Mouse (Mus musculus): ENCODE data around the gene Aip. TPM values are rescaled to one million over a fixed set of nuclear protein-coding genes. Genes with fewer than 3 reads are reported as not detected.

The Aip gene
- polyA plus RNA-seq, 1 experiment from 2014 or later = 87.5 TPM

DNA sequence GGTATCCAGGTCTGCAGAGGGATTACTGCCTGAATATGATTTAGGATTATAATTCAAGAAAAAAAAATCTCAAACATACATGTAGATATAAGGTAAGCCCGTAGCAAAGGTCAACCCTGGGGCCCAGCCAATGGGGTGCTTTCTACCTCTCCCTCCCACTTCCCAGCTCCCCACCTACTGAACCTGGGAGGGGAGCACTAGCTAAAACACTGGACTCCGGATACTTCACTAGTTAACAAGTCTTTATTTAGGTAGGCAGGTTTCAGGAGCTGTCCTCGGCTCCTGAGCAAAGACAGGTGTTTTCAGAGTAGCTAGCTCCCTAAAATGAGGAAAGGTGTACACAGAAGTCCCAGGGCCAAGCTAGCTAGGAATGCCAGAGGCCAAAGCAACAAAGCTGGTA is 38.4 kb upstream of the Aip start:
- Histone ChIP-seq H3K27me3 (ENCODE audit: control insufficient read depth, insufficient read depth, low read length) (no peaks in the 10 kb centered on the region), H3K9me3 (replicated peaks; ENCODE audit: control insufficient read depth, low read length) (no peaks in the 10 kb centered on the region), H3K4me3 (ENCODE audit: low read length) (no peak overlapping the region), H3K27ac (ENCODE audit: low read length) (no peak overlapping the region), H3K4me1 (ENCODE audit: control insufficient read depth, insufficient read depth, low read length) (peaks cover 24% of the 10 kb centered on the region), H3K4me2 (ENCODE audit: low read depth, low read length) (no peak overlapping the region), H3K36me3 (ENCODE audit: control insufficient read depth, insufficient read depth) (peaks cover 16% of the 10 kb centered on the region), H3K9ac (ENCODE audit: low read length) (no peak overlapping the region)
- 76% methylated on average over 3 of the region's 3 CpGs for WGBS
- ATAC-seq (replicated peaks; ENCODE audit: extremely low read depth, insufficient read depth, low FRiP score) = no peak

DNA sequence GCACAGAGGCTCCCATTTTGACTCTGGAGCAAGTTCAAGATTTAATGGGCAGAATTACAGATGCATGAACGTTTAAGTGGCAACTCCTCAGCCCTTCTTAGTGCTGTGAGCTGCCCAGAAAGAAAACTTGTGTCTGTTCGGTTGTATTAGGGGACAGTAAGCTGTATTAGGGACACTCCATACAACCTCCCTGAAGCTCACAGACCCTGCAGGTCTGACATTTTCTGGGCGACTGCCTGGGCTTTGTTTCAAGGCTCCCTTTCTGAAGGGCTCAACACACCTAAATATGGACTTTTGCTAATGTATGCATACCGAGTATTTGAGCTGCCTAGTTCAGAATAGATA is 37.9 kb upstream of the Aip start:
- 29% methylated on average over 4 of the region's 4 CpGs for WGBS
- peak overlapping the region; percentile 75 for H3K4me3 ChIP-seq (ENCODE audit: low read length)
- no peaks in the 10 kb centered on the region for H3K9me3 ChIP-seq (replicated peaks; ENCODE audit: control insufficient read depth, low read length)
- peak overlapping the region; percentile 84 for H3K9ac ChIP-seq (ENCODE audit: low read length)
- H3K4me1 ChIP-seq (ENCODE audit: control insufficient read depth, insufficient read depth, low read length) = peaks cover 24% of the 10 kb centered on the region
- ATAC-seq (replicated peaks; ENCODE audit: extremely low read depth, insufficient read depth, low FRiP score) = no peak
- peaks cover 18% of the 10 kb centered on the region for H3K36me3 ChIP-seq (ENCODE audit: control insufficient read depth, insufficient read depth)
- H3K27ac ChIP-seq (ENCODE audit: low read length) = peak overlapping the region; percentile 44
- H3K27me3 ChIP-seq (ENCODE audit: control insufficient read depth, insufficient read depth, low read length) = no peaks in the 10 kb centered on the region
- H3K4me2 ChIP-seq (ENCODE audit: low read depth, low read length) = peak overlapping the region; percentile 98

DNA sequence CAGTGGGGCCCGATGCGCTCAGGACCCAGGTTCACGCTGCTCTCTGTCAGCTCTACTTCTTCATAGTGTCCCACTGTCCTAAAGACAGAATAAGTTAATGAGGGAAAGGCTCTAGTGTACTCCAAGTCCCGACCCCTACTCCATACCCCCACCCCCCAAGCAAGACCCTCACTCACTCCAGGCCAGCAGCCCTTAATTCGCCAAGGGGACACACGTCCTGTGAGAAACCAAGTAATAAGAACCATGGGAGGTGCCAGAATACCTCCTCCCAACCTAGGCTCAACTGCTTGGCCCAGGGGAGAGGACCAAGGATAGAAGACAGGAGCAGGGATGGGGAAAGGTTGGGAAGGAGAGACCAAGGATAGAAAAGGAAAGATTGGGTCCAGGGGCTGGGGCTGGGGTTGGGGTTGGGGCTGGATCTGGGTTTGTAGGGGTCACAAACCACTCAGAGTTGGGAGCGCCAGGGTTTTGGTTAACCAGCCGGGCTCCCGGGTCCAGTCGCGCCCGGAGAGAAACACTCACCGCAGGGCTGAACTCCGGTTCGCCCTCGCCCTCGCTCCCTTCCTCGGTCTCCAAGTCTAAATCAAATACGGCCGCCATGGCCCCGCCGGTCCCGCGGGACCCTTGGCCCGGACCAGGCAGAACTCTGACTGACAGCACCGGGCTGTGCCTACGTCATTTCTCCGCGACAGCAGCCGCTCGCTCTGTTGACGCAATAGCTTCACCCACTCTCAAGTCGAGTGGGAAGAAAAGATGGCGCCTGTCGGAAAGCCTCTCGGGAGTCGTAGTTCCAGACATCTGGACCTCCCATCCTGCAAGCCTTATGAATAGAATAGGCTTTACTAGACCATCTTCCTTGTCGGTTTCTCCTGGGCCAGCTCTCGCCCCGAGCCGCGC is 37.2 kb upstream of the Aip start, which contains the start of gene Rps6kb2:
Gene Rps6kb2 (minus strand): TSS at position 709 of the 897 bp plus-strand sequence.
- Histone ChIP-seq H3K27me3 (ENCODE audit: control insufficient read depth, insufficient read depth, low read length) (no peaks in the 10 kb centered on the region), H3K9me3 (replicated peaks; ENCODE audit: control insufficient read depth, low read length) (no peaks in the 10 kb centered on the region), H3K4me2 (ENCODE audit: low read depth, low read length) (peak within 1 kb of the TSS; percentile 98), H3K27ac (ENCODE audit: low read length) (peak within 1 kb of the TSS; percentile 44), H3K9ac (ENCODE audit: low read length) (peak within 1 kb of the TSS; percentile 84), H3K4me3 (ENCODE audit: low read length) (peak within 1 kb of the TSS; percentile 75), H3K36me3 (ENCODE audit: control insufficient read depth, insufficient read depth) (peaks cover 18% of the 10 kb centered on the region), H3K4me1 (ENCODE audit: control insufficient read depth, insufficient read depth, low read length) (peaks cover 24% of the 10 kb centered on the region)
- peak; percentile 78 for ATAC-seq (replicated peaks; ENCODE audit: extremely low read depth, insufficient read depth, low FRiP score)
- WGBS = 7% methylated on average over 42 of the region's 42 CpGs

DNA sequence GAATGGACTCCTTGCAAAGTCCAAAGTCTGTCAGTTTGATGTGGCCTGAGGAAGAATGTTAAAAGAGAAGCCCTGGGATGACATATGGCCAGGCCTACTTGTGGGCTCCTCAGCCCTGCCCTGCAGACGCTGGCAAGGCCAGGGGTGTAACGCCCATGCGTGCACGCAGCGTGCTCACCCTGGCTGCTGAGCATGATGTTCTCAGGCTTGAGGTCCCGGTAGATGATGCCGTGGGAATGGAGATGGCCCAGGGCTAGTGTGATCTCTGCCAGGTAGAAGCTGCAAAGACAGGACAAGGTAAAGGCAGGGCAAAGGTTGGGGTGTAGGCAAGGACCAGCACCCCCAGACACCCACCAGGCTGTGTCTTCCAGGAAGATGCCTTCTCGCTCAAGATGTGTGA is 33.4 kb upstream of the Aip start:
- Histone ChIP-seq H3K4me3 (ENCODE audit: low read length) (no peak overlapping the region), H3K4me1 (ENCODE audit: control insufficient read depth, insufficient read depth, low read length) (peaks cover 10% of the 10 kb centered on the region), H3K9ac (ENCODE audit: low read length) (no peak overlapping the region), H3K36me3 (ENCODE audit: control insufficient read depth, insufficient read depth) (peaks cover 26% of the 10 kb centered on the region), H3K27me3 (ENCODE audit: control insufficient read depth, insufficient read depth, low read length) (no peaks in the 10 kb centered on the region), H3K27ac (ENCODE audit: low read length) (no peak overlapping the region), H3K9me3 (replicated peaks; ENCODE audit: control insufficient read depth, low read length) (no peaks in the 10 kb centered on the region), H3K4me2 (ENCODE audit: low read depth, low read length) (no peak overlapping the region)
- ATAC-seq (replicated peaks; ENCODE audit: extremely low read depth, insufficient read depth, low FRiP score) = no peak
- WGBS = 94% methylated on average over 8 of the region's 8 CpGs

- Histone ChIP-seq H3K36me3 (ENCODE audit: control insufficient read depth, insufficient read depth) (peaks cover 30% of the 10 kb centered on the region), H3K9ac (ENCODE audit: low read length) (no peak overlapping the region), H3K4me2 (ENCODE audit: low read depth, low read length) (no peak overlapping the region), H3K27ac (ENCODE audit: low read length) (no peak overlapping the region), H3K27me3 (ENCODE audit: control insufficient read depth, insufficient read depth, low read length) (no peaks in the 10 kb centered on the region), H3K4me1 (ENCODE audit: control insufficient read depth, insufficient read depth, low read length) (0 out of 2 replicates have a peak, but pooled peaks cover 2% of the 10 kb centered on the region), H3K4me3 (ENCODE audit: low read length) (no peak overlapping the region), H3K9me3 (replicated peaks; ENCODE audit: control insufficient read depth, low read length) (no peaks in the 10 kb centered on the region)
- WGBS = 89% methylated on average over 12 of the region's 12 CpGs
- ATAC-seq (replicated peaks; ENCODE audit: extremely low read depth, insufficient read depth, low FRiP score) = no peak
Measured at GRCm38 (mm10) chr19:4156771-4157170, 31.1 kb upstream of the Aip start.

- Histone ChIP-seq H3K27ac (ENCODE audit: low read length) (no peak overlapping the region; the same call in 1 of the 2 replicates), H3K4me1 (ENCODE audit: control insufficient read depth, insufficient read depth, low read length) (0 out of 2 replicates have a peak, but pooled peaks cover 4% of the 10 kb centered on the region), H3K27me3 (ENCODE audit: control insufficient read depth, insufficient read depth, low read length) (no peaks in the 10 kb centered on the region), H3K9me3 (replicated peaks; ENCODE audit: control insufficient read depth, low read length) (no peaks in the 10 kb centered on the region), H3K36me3 (ENCODE audit: control insufficient read depth, insufficient read depth) (peaks cover 28% of the 10 kb centered on the region), H3K4me3 (ENCODE audit: low read length) (peak overlapping the region; percentile 32), H3K4me2 (ENCODE audit: low read depth, low read length) (peak overlapping the region; percentile 7), H3K9ac (ENCODE audit: low read length) (peak overlapping the region; percentile 41; the same call in 1 of the 2 replicates)
- ATAC-seq (replicated peaks; ENCODE audit: extremely low read depth, insufficient read depth, low FRiP score) = no peak
- WGBS = 67% methylated on average over 20 of the region's 20 CpGs
Measured at GRCm38 (mm10) chr19:4156073-4156579, 30.5 kb upstream of the Aip start.

- Histone ChIP-seq H3K4me3 (ENCODE audit: low read length) (peak overlapping the region; percentile 32), H3K27me3 (ENCODE audit: control insufficient read depth, insufficient read depth, low read length) (no peaks in the 10 kb centered on the region), H3K9me3 (replicated peaks; ENCODE audit: control insufficient read depth, low read length) (no peaks in the 10 kb centered on the region), H3K4me2 (ENCODE audit: low read depth, low read length) (peak overlapping the region; percentile 7), H3K27ac (ENCODE audit: low read length) (no peak overlapping the region; the same call in 1 of the 2 replicates), H3K36me3 (ENCODE audit: control insufficient read depth, insufficient read depth) (peaks cover 30% of the 10 kb centered on the region), H3K9ac (ENCODE audit: low read length) (peak overlapping the region; percentile 41; the same call in 1 of the 2 replicates), H3K4me1 (ENCODE audit: control insufficient read depth, insufficient read depth, low read length) (0 out of 2 replicates have a peak, but pooled peaks cover 4% of the 10 kb centered on the region)
- no peak for ATAC-seq (replicated peaks; ENCODE audit: extremely low read depth, insufficient read depth, low FRiP score)
- WGBS = 73% methylated on average over 6 of the region's 6 CpGs
Measured at GRCm38 (mm10) chr19:4155223-4156072, 29.8 kb upstream of the Aip start.

DNA sequence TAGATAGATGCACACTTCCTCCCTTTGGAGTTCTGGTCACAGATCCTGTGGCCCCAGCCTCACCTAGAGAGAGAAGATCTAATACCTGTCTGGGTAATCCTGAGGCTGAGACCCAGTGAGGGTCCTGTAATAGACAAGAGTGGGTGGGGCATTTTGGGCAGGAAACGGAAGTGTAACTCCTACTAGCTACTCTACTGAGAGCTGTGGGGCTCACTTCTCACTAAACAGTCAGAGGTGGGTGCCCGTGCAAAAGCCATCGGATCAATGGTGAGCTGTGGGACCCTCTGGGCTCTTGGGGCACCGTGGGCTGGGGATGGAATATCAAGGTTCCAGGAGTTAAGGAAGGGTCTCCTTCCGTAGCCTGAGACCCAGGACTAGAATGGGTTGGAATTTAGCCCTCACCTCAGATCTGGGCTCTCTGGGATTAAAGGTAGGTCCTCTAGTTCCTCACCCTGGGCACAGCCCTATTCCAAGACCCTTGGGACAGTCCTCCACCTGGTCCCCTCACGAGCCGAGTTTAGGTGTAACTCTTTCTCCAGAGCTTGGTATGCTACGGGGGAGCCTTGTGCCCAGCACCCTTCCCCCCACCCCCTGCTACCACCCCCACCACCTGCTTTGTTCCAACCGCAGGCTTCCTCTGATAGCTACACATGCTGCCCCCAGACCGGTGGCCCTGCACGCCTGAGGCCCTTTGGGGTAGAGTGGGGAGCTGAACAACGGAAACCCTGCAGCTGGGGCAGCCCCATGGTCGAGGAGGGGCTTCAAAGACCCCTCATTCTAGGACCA is 29.0 kb upstream of the Aip start:
- Histone ChIP-seq H3K4me2 (ENCODE audit: low read depth, low read length) (0 out of 2 replicates have a peak overlapping the region, but pooled peaks have one; percentile 5), H3K4me3 (ENCODE audit: low read length) (peak overlapping the region; percentile 32), H3K27me3 (ENCODE audit: control insufficient read depth, insufficient read depth, low read length) (no peaks in the 10 kb centered on the region), H3K9ac (ENCODE audit: low read length) (peak overlapping the region; percentile 51), H3K9me3 (replicated peaks; ENCODE audit: control insufficient read depth, low read length) (no peaks in the 10 kb centered on the region), H3K36me3 (ENCODE audit: control insufficient read depth, insufficient read depth) (peaks cover 28% of the 10 kb centered on the region), H3K27ac (ENCODE audit: low read length) (peak overlapping the region; percentile 41), H3K4me1 (ENCODE audit: control insufficient read depth, insufficient read depth, low read length) (peaks cover 6% of the 10 kb centered on the region)
- no peak for ATAC-seq (replicated peaks; ENCODE audit: extremely low read depth, insufficient read depth, low FRiP score)
- 63% methylated on average over 13 of the region's 13 CpGs for WGBS

Measured in heart, embryonic 16.5 days (tissue).